Mouse (Mus musculus) forebrain, embryonic 12.5 days (tissue): ENCODE measurements around the gene Mvb12b. TPM values are rescaled to one million over a fixed set of nuclear protein-coding genes. Genes with fewer than 3 reads are reported as not detected.

Experiments used
- ATAC-seq: fragments of 200-750 bp; cut with Nextera tagmentation; 2 replicates; pipeline ENCODE4 v1.8.0; 2017; ENCODE audit warnings: moderate TSS enrichment; ENCODE audit not compliant: low FRiP score
- H3K27ac ChIP-seq: fragments of 300-500 bp; sonication (generic); 2 replicates; pipeline ENCODE4 v1.5.1; 2016; ENCODE audit warnings: mild to moderate bottlenecking
- H3K27me3 ChIP-seq: fragments of 300-500 bp; sonication (generic); 2 replicates; pipeline ENCODE4 v1.6.1; 2016; ENCODE audit warnings: mild to moderate bottlenecking
- H3K36me3 ChIP-seq: fragments of 300-500 bp; sonication (generic); replicated peaks from 2 replicates; pipeline ENCODE4 v1.6.1; 2016; ENCODE audit warnings: mild to moderate bottlenecking
- H3K4me1 ChIP-seq: fragments of 300-500 bp; sonication (generic); 2 replicates; pipeline ENCODE4 v1.6.1; 2016
- H3K4me2 ChIP-seq: fragments of 300-500 bp; sonication (generic); 2 replicates; pipeline ENCODE4 v1.6.1; 2016; ENCODE audit warnings: mild to moderate bottlenecking, moderate library complexity
- H3K4me3 ChIP-seq: fragments of 300-500 bp; sonication (generic); replicated peaks from 2 replicates; pipeline ENCODE4 v1.5.1; 2016; ENCODE audit warnings: mild to moderate bottlenecking
- H3K9ac ChIP-seq: fragments of 300-500 bp; sonication (generic); 2 replicates; pipeline ENCODE4 v1.6.1; 2016; ENCODE audit warnings: mild to moderate bottlenecking
- H3K9me3 ChIP-seq: fragments of 300-500 bp; sonication (generic); 2 replicates; pipeline ENCODE4 v1.6.1; 2016
- WGBS: fragments of 180-500 bp; shearing (Covaris S2); methylation state at CpG from one replicate; pipeline ENCODE4 v1.1.7; 2016; 5-methylcytosine and 5-hydroxymethylcytosine counted together
- polyA plus RNA-seq: library from polyadenylated mRNA; unstranded; fragments of >200 nt; fragmentation: Nextera tagmentation; extraction: Ambion mirVana; gene quantifications from 2 replicates; pipeline ENCODE4 v1.2.1, GENCODE M21; 2016

Mvb12b gene
- polyA plus RNA-seq, 1 experiment from 2014 or later, result 51.5 TPM

- H3K27me3 ChIP-seq, result peaks cover 74% of the 10 kb centered on the region
- no peaks in the 10 kb centered on the region for H3K36me3 ChIP-seq
- 94% methylated on average over 8 of the region's 8 CpGs for WGBS
- no peak overlapping the region for H3K9ac ChIP-seq
- peaks cover 49% of the 10 kb centered on the region for H3K4me1 ChIP-seq
- no peak overlapping the region for H3K27ac ChIP-seq
- ATAC-seq, result no peak
- H3K9me3 ChIP-seq, result no peaks in the 10 kb centered on the region
- no peak overlapping the region for H3K4me2 ChIP-seq
- H3K4me3 ChIP-seq, result no peak overlapping the region
These were observed 178.9 kb downstream of the Mvb12b start for GRCm38 (mm10) chr2:33708831-33709230.

- Histone ChIP-seq H3K27ac (no peak overlapping the region), H3K4me2 (no peak overlapping the region), H3K9ac (no peak overlapping the region), H3K9me3 (no peaks in the 10 kb centered on the region), H3K4me1 (peaks cover 42% of the 10 kb centered on the region), H3K27me3 (peaks cover 79% of the 10 kb centered on the region), H3K36me3 (no peaks in the 10 kb centered on the region), H3K4me3 (no peak overlapping the region)
- 52% methylated on average over 3 of the region's 3 CpGs for WGBS
- ATAC-seq, result no peak
These were observed 179.7 kb downstream of the Mvb12b start for GRCm38 (mm10) chr2:33708096-33708495.

- no peak for ATAC-seq
- Histone ChIP-seq H3K4me2 (no peak overlapping the region), H3K27ac (no peak overlapping the region), H3K4me1 (peaks cover 46% of the 10 kb centered on the region), H3K9me3 (no peaks in the 10 kb centered on the region), H3K9ac (no peak overlapping the region), H3K27me3 (peaks cover 79% of the 10 kb centered on the region), H3K4me3 (no peak overlapping the region), H3K36me3 (no peaks in the 10 kb centered on the region)
- WGBS, result 58% methylated on average over 9 of the region's 9 CpGs
These were observed 181.3 kb downstream of the Mvb12b start for GRCm38 (mm10) chr2:33706403-33706802.

GRCm38 (mm10) chr2:33705687-33706320, 181.9 kb downstream of the Mvb12b start:
- no peak overlapping the region for H3K9ac ChIP-seq
- no peaks in the 10 kb centered on the region for H3K9me3 ChIP-seq
- ATAC-seq, result no peak
- H3K4me1 ChIP-seq, result peaks cover 52% of the 10 kb centered on the region
- no peak overlapping the region for H3K4me2 ChIP-seq
- H3K4me3 ChIP-seq, result no peak overlapping the region
- no peaks in the 10 kb centered on the region for H3K36me3 ChIP-seq
- peaks cover 82% of the 10 kb centered on the region for H3K27me3 ChIP-seq
- WGBS, result 30% methylated on average over 16 of the region's 16 CpGs
- H3K27ac ChIP-seq, result no peak overlapping the region

- no peak overlapping the region for H3K4me2 ChIP-seq
- WGBS, result 51% methylated on average over 5 of the region's 5 CpGs
- no peak overlapping the region for H3K4me3 ChIP-seq
- H3K27ac ChIP-seq, result no peak overlapping the region
- no peak overlapping the region for H3K9ac ChIP-seq
- H3K9me3 ChIP-seq, result peaks cover 4% of the 10 kb centered on the region; the same call in 1 of the 2 replicates
- no peak for ATAC-seq
- no peaks in the 10 kb centered on the region for H3K36me3 ChIP-seq
- peaks cover 54% of the 10 kb centered on the region for H3K4me1 ChIP-seq
- H3K27me3 ChIP-seq, result peaks cover 81% of the 10 kb centered on the region
These were observed 184.5 kb downstream of the Mvb12b start for GRCm38 (mm10) chr2:33703286-33703685.

- peaks cover 80% of the 10 kb centered on the region for H3K27me3 ChIP-seq
These were observed 185.0 kb downstream of the Mvb12b start for GRCm38 (mm10) chr2:33702705-33703104.

GRCm38 (mm10) chr2:33701446-33701815, 186.3 kb downstream of the Mvb12b start:
- Histone ChIP-seq H3K9ac (no peak overlapping the region), H3K4me1 (peaks cover 36% of the 10 kb centered on the region), H3K36me3 (no peaks in the 10 kb centered on the region), H3K27me3 (peaks cover 67% of the 10 kb centered on the region), H3K9me3 (peaks cover 14% of the 10 kb centered on the region), H3K4me3 (no peak overlapping the region), H3K4me2 (no peak overlapping the region), H3K27ac (no peak overlapping the region)
- ATAC-seq, result no peak
- 44% methylated on average over 7 of the region's 7 CpGs for WGBS

More at GRCm38 (mm10) chr2:33702705-33703104, 185.0 kb downstream of the Mvb12b start:
- no peak for ATAC-seq
- Histone ChIP-seq H3K4me1 (peaks cover 49% of the 10 kb centered on the region), H3K9ac (no peak overlapping the region), H3K9me3 (peaks cover 4% of the 10 kb centered on the region; the same call in 1 of the 2 replicates), H3K36me3 (no peaks in the 10 kb centered on the region), H3K27ac (no peak overlapping the region), H3K4me2 (no peak overlapping the region), H3K4me3 (no peak overlapping the region)
- WGBS, result 74% methylated on average over 5 of the region's 5 CpGs

GRCm38 (mm10) chr2:33700581-33701445, 186.9 kb downstream of the Mvb12b start:
- Histone ChIP-seq H3K27ac (0 out of 2 replicates have a peak overlapping the region, but pooled peaks have one; percentile 36), H3K4me2 (no peak overlapping the region), H3K4me1 (peaks cover 30% of the 10 kb centered on the region), H3K9me3 (peaks cover 15% of the 10 kb centered on the region), H3K4me3 (no peak overlapping the region), H3K27me3 (peaks cover 61% of the 10 kb centered on the region), H3K9ac (no peak overlapping the region), H3K36me3 (no peaks in the 10 kb centered on the region)
- 14% methylated on average over 15 of the region's 15 CpGs for WGBS
- ATAC-seq, result 0 out of 2 replicates have a peak, but pooled peaks have one; percentile 49

- WGBS, result 62% methylated on average over 3 of the region's 3 CpGs
- Histone ChIP-seq H3K27ac (no peak overlapping the region), H3K4me1 (peaks cover 26% of the 10 kb centered on the region), H3K4me2 (no peak overlapping the region), H3K27me3 (peaks cover 51% of the 10 kb centered on the region), H3K9ac (no peak overlapping the region), H3K36me3 (no peaks in the 10 kb centered on the region), H3K4me3 (no peak overlapping the region), H3K9me3 (peaks cover 15% of the 10 kb centered on the region)
- ATAC-seq, result no peak
These were observed 188.8 kb downstream of the Mvb12b start for GRCm38 (mm10) chr2:33698898-33699297.

- Histone ChIP-seq H3K27ac (no peak overlapping the region), H3K36me3 (no peaks in the 10 kb centered on the region), H3K4me1 (peaks cover 11% of the 10 kb centered on the region), H3K4me3 (no peak overlapping the region), H3K27me3 (peaks cover 40% of the 10 kb centered on the region), H3K9me3 (peaks cover 15% of the 10 kb centered on the region), H3K9ac (no peak overlapping the region), H3K4me2 (no peak overlapping the region)
- no peak for ATAC-seq
- 69% methylated on average over 3 of the region's 3 CpGs for WGBS
These were observed 191.3 kb downstream of the Mvb12b start for GRCm38 (mm10) chr2:33696428-33696827.

GRCm38 (mm10) chr2:33693931-33694330, 193.8 kb downstream of the Mvb12b start:
- no peak overlapping the region for H3K27ac ChIP-seq
- ATAC-seq, result no peak
- no peak overlapping the region for H3K4me3 ChIP-seq
- H3K36me3 ChIP-seq, result no peaks in the 10 kb centered on the region
- H3K4me2 ChIP-seq, result no peak overlapping the region
- no peak overlapping the region for H3K9ac ChIP-seq
- H3K4me1 ChIP-seq, result peaks cover 12% of the 10 kb centered on the region; the same call in 1 of the 2 replicates
- 73% methylated on average over 3 of the region's 3 CpGs for WGBS
- peaks cover 12% of the 10 kb centered on the region for H3K9me3 ChIP-seq
- peaks cover 45% of the 10 kb centered on the region for H3K27me3 ChIP-seq

- WGBS, result 28% methylated on average over 9 of the region's 9 CpGs
- Histone ChIP-seq H3K9me3 (peaks cover 7% of the 10 kb centered on the region; the same call in 1 of the 2 replicates), H3K4me1 (peaks cover 15% of the 10 kb centered on the region; the same call in 1 of the 2 replicates), H3K36me3 (no peaks in the 10 kb centered on the region), H3K4me2 (no peak overlapping the region; the same call in 1 of the 2 replicates), H3K9ac (no peak overlapping the region), H3K27me3 (peaks cover 50% of the 10 kb centered on the region), H3K27ac (no peak overlapping the region), H3K4me3 (no peak overlapping the region)
- peak; percentile 55; the same call in 1 of the 2 replicates for ATAC-seq
These were observed 197.8 kb downstream of the Mvb12b start for GRCm38 (mm10) chr2:33689880-33690462.
